Mouse (Mus musculus) intestine, embryonic 15.5 days (tissue): Measurements from ENCODE around the gene Dpp3. TPM values are rescaled to one million over a fixed set of nuclear protein-coding genes. Genes with fewer than 3 reads are reported as not detected.
A peak's percentile ranks its signal among the peaks of the same experiment; 100 is the strongest.
"Not testable (repeated sequence)": the region's sequence is repeated elsewhere in the genome, so short reads cannot be mapped to it uniquely, and the experiment has no call there.

Experiments used
- ATAC-seq: fragments of 200-750 bp; cut with Nextera tagmentation; 2 replicates; pipeline ENCODE4 v1.8.0; 2017; ENCODE audit warnings: moderate TSS enrichment, moderate library complexity
- H3K27ac ChIP-seq: fragments of 300-500 bp; sonication (generic); 2 replicates; pipeline ENCODE4 v1.5.1; 2015; ENCODE audit warnings: mild to moderate bottlenecking, inconsistent platforms
- H3K27me3 ChIP-seq: fragments of 300-500 bp; sonication (generic); replicated peaks from 2 replicates; pipeline ENCODE4 v1.6.1; 2015; ENCODE audit warnings: inconsistent platforms
- H3K36me3 ChIP-seq: fragments of 300-500 bp; sonication (generic); 2 replicates; pipeline ENCODE4 v1.6.1; 2015; ENCODE audit warnings: inconsistent platforms
- H3K4me1 ChIP-seq: fragments of 300-500 bp; sonication (generic); replicated peaks from 2 replicates; pipeline ENCODE4 v1.6.1; 2015; ENCODE audit warnings: inconsistent platforms
- H3K4me2 ChIP-seq: fragments of 300-500 bp; sonication (generic); replicated peaks from 2 replicates; pipeline ENCODE4 v1.6.1; 2015; ENCODE audit warnings: mild to moderate bottlenecking, inconsistent platforms
- H3K4me3 ChIP-seq: fragments of 300-500 bp; sonication (generic); replicated peaks from 2 replicates; pipeline ENCODE4 v1.5.1; 2015; ENCODE audit warnings: inconsistent platforms
- H3K9ac ChIP-seq: fragments of 300-500 bp; sonication (generic); 2 replicates; pipeline ENCODE4 v1.6.1; 2015; ENCODE audit warnings: inconsistent platforms
- H3K9me3 ChIP-seq: fragments of 300-500 bp; sonication (generic); 2 replicates; pipeline ENCODE4 v1.6.1; 2016; ENCODE audit warnings: inconsistent platforms
- WGBS: fragments of 180-500 bp; shearing (Covaris S2); methylation state at CpG from one replicate; pipeline ENCODE4 v1.1.7; 2015; 5-methylcytosine and 5-hydroxymethylcytosine counted together
- polyA plus RNA-seq: library from polyadenylated mRNA; unstranded; fragments of >200 nt; fragmentation: Nextera tagmentation; extraction: Ambion mirVana; gene quantifications from 2 replicates; pipeline ENCODE4 v1.2.1, GENCODE M21; 2015

Dpp3 gene
- polyA plus RNA-seq, 1 experiment from 2014 or later, result 126 TPM

GRCm38 (mm10) chr19:4879324-4879703, 48.8 kb downstream of the Dpp3 start:
- Histone ChIP-seq H3K4me1 (peaks cover 7% of the 10 kb centered on the region), H3K4me2 (peak overlapping the region; percentile 97), H3K27ac (no peak overlapping the region), H3K9ac (peak overlapping the region; percentile 93), H3K27me3 (no peaks in the 10 kb centered on the region; the same call in 1 of the 2 replicates), H3K9me3 (no peaks in the 10 kb centered on the region), H3K4me3 (peak overlapping the region; percentile 99), H3K36me3 (no peaks in the 10 kb centered on the region)
- ATAC-seq, result no peak
- WGBS, result 57% methylated on average over 10 of the region's 10 CpGs

GRCm38 (mm10) chr19:4878405-4879323, 49.4 kb downstream of the Dpp3 start, which contains the start of gene Zdhhc24:
Zdhhc24 (plus strand) TSS chr19:4878668.
- Histone ChIP-seq H3K4me1 (peaks cover 7% of the 10 kb centered on the region), H3K27ac (peak within 1 kb of the TSS; percentile 44), H3K4me2 (peak within 1 kb of the TSS; percentile 97), H3K9ac (peak within 1 kb of the TSS; percentile 93), H3K36me3 (no peaks in the 10 kb centered on the region), H3K27me3 (no peaks in the 10 kb centered on the region; the same call in 1 of the 2 replicates), H3K9me3 (no peaks in the 10 kb centered on the region), H3K4me3 (peak within 1 kb of the TSS; percentile 99)
- peak; percentile 100 for ATAC-seq
- 1% methylated on average over 52 of the region's 52 CpGs for WGBS

GRCm38 (mm10) chr19:4877785-4878184, 50.3 kb downstream of the Dpp3 start, which contains the start of gene Actn3:
Actn3 (minus strand) TSS chr19:4877909.
- peak within 1 kb of the TSS; percentile 97 for H3K4me2 ChIP-seq
- H3K9me3 ChIP-seq, result no peaks in the 10 kb centered on the region
- 3% methylated on average over 17 of the region's 17 CpGs for WGBS
- H3K27ac ChIP-seq, result peak within 1 kb of the TSS; percentile 44
- peaks cover 7% of the 10 kb centered on the region for H3K4me1 ChIP-seq
- no peaks in the 10 kb centered on the region; the same call in 1 of the 2 replicates for H3K27me3 ChIP-seq
- H3K9ac ChIP-seq, result peak within 1 kb of the TSS; percentile 93
- H3K36me3 ChIP-seq, result no peaks in the 10 kb centered on the region
- H3K4me3 ChIP-seq, result peak within 1 kb of the TSS; percentile 99
- peak; percentile 29 for ATAC-seq

GRCm38 (mm10) chr19:4876755-4877154, 51.3 kb downstream of the Dpp3 start:
- WGBS, result 74% methylated on average over 3 of the region's 3 CpGs

GRCm38 (mm10) chr19:4876241-4876640, 51.8 kb downstream of the Dpp3 start:
- no peaks in the 10 kb centered on the region; the same call in 1 of the 2 replicates for H3K27me3 ChIP-seq
- H3K36me3 ChIP-seq, result no peaks in the 10 kb centered on the region
- H3K4me2 ChIP-seq, result no peak overlapping the region
- no peaks in the 10 kb centered on the region for H3K9me3 ChIP-seq
- no peak overlapping the region for H3K9ac ChIP-seq
- no peak overlapping the region for H3K27ac ChIP-seq
- no peak overlapping the region for H3K4me3 ChIP-seq
- ATAC-seq, result no peak
- H3K4me1 ChIP-seq, result peaks cover 7% of the 10 kb centered on the region
- 75% methylated on average over 2 of the region's 4 CpGs for WGBS

More at GRCm38 (mm10) chr19:4876755-4877154, 51.3 kb downstream of the Dpp3 start:
- H3K9me3 ChIP-seq, result no peaks in the 10 kb centered on the region
- H3K4me2 ChIP-seq, result no peak overlapping the region
- H3K36me3 ChIP-seq, result no peaks in the 10 kb centered on the region
- H3K4me1 ChIP-seq, result peaks cover 7% of the 10 kb centered on the region
- ATAC-seq, result no peak
- H3K9ac ChIP-seq, result no peak overlapping the region
- H3K27ac ChIP-seq, result no peak overlapping the region
- no peak overlapping the region for H3K4me3 ChIP-seq
- no peaks in the 10 kb centered on the region; the same call in 1 of the 2 replicates for H3K27me3 ChIP-seq

- not testable (repeated sequence) for H3K9me3 ChIP-seq, H3K27me3 ChIP-seq, H3K27ac ChIP-seq, H3K9ac ChIP-seq, H3K36me3 ChIP-seq, H3K4me2 ChIP-seq, ATAC-seq, H3K4me1 ChIP-seq, H3K4me3 ChIP-seq
- 88% methylated on average over 1 of the region's 1 CpGs for WGBS
Measured at GRCm38 (mm10) chr19:4874613-4875012, 53.5 kb downstream of the Dpp3 start.

GRCm38 (mm10) chr19:4865147-4865546, 62.9 kb downstream of the Dpp3 start:
- Histone ChIP-seq H3K27ac (no peak overlapping the region), H3K4me2 (peak overlapping the region; percentile 28), H3K9me3 (no peaks in the 10 kb centered on the region), H3K4me3 (no peak overlapping the region), H3K27me3 (0 out of 2 replicates have a peak, but pooled peaks cover 4% of the 10 kb centered on the region), H3K4me1 (no peaks in the 10 kb centered on the region), H3K9ac (no peak overlapping the region), H3K36me3 (no peaks in the 10 kb centered on the region)
- WGBS, result 5% methylated on average over 17 of the region's 17 CpGs
- no peak for ATAC-seq

- 68% methylated on average over 6 of the region's 6 CpGs for WGBS
- Histone ChIP-seq H3K27ac (no peak overlapping the region), H3K36me3 (no peaks in the 10 kb centered on the region), H3K27me3 (0 out of 2 replicates have a peak, but pooled peaks cover 4% of the 10 kb centered on the region), H3K4me3 (no peak overlapping the region), H3K4me1 (no peaks in the 10 kb centered on the region), H3K4me2 (no peak overlapping the region), H3K9ac (no peak overlapping the region), H3K9me3 (no peaks in the 10 kb centered on the region)
- no peak for ATAC-seq
Measured at GRCm38 (mm10) chr19:4863048-4863447, 65.0 kb downstream of the Dpp3 start.

GRCm38 (mm10) chr19:4859081-4859480, 69.0 kb downstream of the Dpp3 start:
- H3K9ac ChIP-seq, result no peak overlapping the region
- H3K9me3 ChIP-seq, result no peaks in the 10 kb centered on the region
- WGBS, result 60% methylated on average over 6 of the region's 6 CpGs
- peak; percentile 50; the same call in 1 of the 2 replicates for ATAC-seq
- no peaks in the 10 kb centered on the region for H3K27me3 ChIP-seq
- no peaks in the 10 kb centered on the region for H3K36me3 ChIP-seq
- no peak overlapping the region for H3K4me2 ChIP-seq
- H3K4me3 ChIP-seq, result no peak overlapping the region
- H3K4me1 ChIP-seq, result peaks cover 10% of the 10 kb centered on the region; the same call in 1 of the 2 replicates
- no peak overlapping the region for H3K27ac ChIP-seq

Other genes with a start within 250 kb of the Dpp3 start
- gene Gm960, start 229.6 kb downstream of the Dpp3 start, polyA plus RNA-seq, result 1.4 and 2.7 TPM in 2 replicates
- gene Sptbn2, start 217.1 kb downstream of the Dpp3 start, polyA plus RNA-seq, result 1.4 and 1.7 TPM in 2 replicates
- gene Rbm4b, start 171.8 kb downstream of the Dpp3 start, polyA plus RNA-seq, result 47.1 and 47.4 TPM in 2 replicates
- gene Rbm4, start 134.4 kb downstream of the Dpp3 start, polyA plus RNA-seq, result 43.8 and 51.0 TPM in 2 replicates
- gene Gm21992, start 116.7 kb downstream of the Dpp3 start, polyA plus RNA-seq, result 32.4 and 35.3 TPM in 2 replicates
- 73.6 and 80.0 TPM in 2 replicates for gene Rbm14, start 116.7 kb downstream of the Dpp3 start, polyA plus RNA-seq
- 51.3 and 56.7 TPM in 2 replicates for gene Ccs, start 89.0 kb downstream of the Dpp3 start, polyA plus RNA-seq
- not detected in 2 replicates for gene Ccdc87, start 88.9 kb downstream of the Dpp3 start, polyA plus RNA-seq
- 25.2 and 26.3 TPM in 2 replicates for gene Ctsf, start 73.2 kb downstream of the Dpp3 start, polyA plus RNA-seq
- 1.2 and 1.7 TPM in 2 replicates for gene Actn3, start 50.4 kb downstream of the Dpp3 start, polyA plus RNA-seq
- gene Zdhhc24, start 49.6 kb downstream of the Dpp3 start, polyA plus RNA-seq, result 9.8 and 10.3 TPM in 2 replicates
- 2.3 TPM in 2 replicates for gene Bbs1, start 21.7 kb downstream of the Dpp3 start, polyA plus RNA-seq
- 2.0 and 2.4 TPM in 2 replicates for gene Peli3, start 14.8 kb upstream of the Dpp3 start, polyA plus RNA-seq
- 102 and 116 TPM in 2 replicates for gene Mrpl11, start 33.9 kb upstream of the Dpp3 start, polyA plus RNA-seq
- gene Npas4, start 62.0 kb upstream of the Dpp3 start, polyA plus RNA-seq, result 0.21 and 0.24 TPM in 2 replicates
- gene Slc29a2, start 95.6 kb upstream of the Dpp3 start, polyA plus RNA-seq, result 4.6 and 4.9 TPM in 2 replicates
- 36.1 and 36.2 TPM in 2 replicates for gene B4gat1, start 110.5 kb upstream of the Dpp3 start, polyA plus RNA-seq
- 2.4 and 2.8 TPM in 2 replicates for gene AC124502.3, start 110.6 kb upstream of the Dpp3 start, polyA plus RNA-seq
- 37.5 and 44.7 TPM in 2 replicates for gene Brms1, start 113.1 kb upstream of the Dpp3 start, polyA plus RNA-seq
- 2.7 and 3.9 TPM in 2 replicates for gene Rin1, start 122.2 kb upstream of the Dpp3 start, polyA plus RNA-seq
- 47.7 and 48.0 TPM in 2 replicates for gene Cd248, start 139.8 kb upstream of the Dpp3 start, polyA plus RNA-seq
- gene Tmem151a, start 157.2 kb upstream of the Dpp3 start, polyA plus RNA-seq, result 5.6 and 6.5 TPM in 2 replicates
- 109 and 126 TPM in 2 replicates for gene Yif1a, start 160.3 kb upstream of the Dpp3 start, polyA plus RNA-seq
- gene Cnih2, start 170.2 kb upstream of the Dpp3 start, polyA plus RNA-seq, result 12.7 and 13.4 TPM in 2 replicates
- 216 and 223 TPM in 2 replicates for gene Rab1b, start 178.8 kb upstream of the Dpp3 start, polyA plus RNA-seq
- gene Klc2, start 190.3 kb upstream of the Dpp3 start, polyA plus RNA-seq, result 12.1 and 16.6 TPM in 2 replicates